Mouse (Mus musculus): ENCODE data around the gene Ube2s.

DNA sequence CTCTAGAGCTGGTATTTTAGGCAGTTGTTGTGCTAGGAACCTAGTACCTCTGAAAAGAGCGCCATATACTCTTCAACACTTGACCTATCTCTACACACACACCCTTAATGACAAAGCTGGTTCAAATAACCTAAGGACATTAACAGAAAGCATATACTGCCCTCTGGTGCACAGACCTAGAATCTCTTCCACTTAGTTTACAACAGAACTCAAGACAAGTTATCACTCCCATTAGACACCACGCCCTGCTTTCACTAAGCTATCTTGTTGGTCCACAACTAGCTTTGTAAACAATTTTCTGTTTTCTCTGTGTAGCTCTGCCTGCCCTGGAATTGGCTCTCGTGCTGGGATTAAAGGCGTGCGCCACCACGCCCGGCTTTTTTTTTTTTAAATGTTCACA lies 5.7 kb downstream of the Ube2s start:
- TF ChIP-seq CTCF (conservative IDR thresholded peaks at IDR 0.05; ENCODE audit: low read length) (peak; percentile 63), NANOG (IDR thresholded peaks at IDR 0.05; ENCODE audit: borderline replicate concordance, low read length) (no peak), POU5F1 (IDR thresholded peaks at IDR 0.05; ENCODE audit: borderline replicate concordance, low read length) (no peak)

Measured in E14TG2a.4 (cell line).